Mouse (Mus musculus) lung, embryonic 16.5 days (tissue): ENCODE results near the gene Fancc. TPM values are rescaled to one million over a fixed set of nuclear protein-coding genes. Genes with fewer than 3 reads are reported as not detected.

ENCODE experiments used
- ATAC-seq: fragments of 200-750 bp; cut with Nextera tagmentation; 2 replicates; pipeline ENCODE4 v1.8.0; 2017; ENCODE audit warnings: low read depth, mild to moderate bottlenecking, moderate library complexity
- H3K27ac ChIP-seq: fragments of 300-500 bp; sonication (generic); 2 replicates; pipeline ENCODE4 v1.5.1; 2014; ENCODE audit warnings: mild to moderate bottlenecking, control low read depth, low read length
- H3K27me3 ChIP-seq: fragments of 300-500 bp; sonication (generic); 2 replicates; pipeline ENCODE4 v1.6.1; 2014; ENCODE audit warnings: low read depth, low read length, mixed read lengths; ENCODE audit not compliant: control insufficient read depth, insufficient read depth
- H3K36me3 ChIP-seq: fragments of 300-500 bp; sonication (generic); 2 replicates; pipeline ENCODE4 v1.6.1; 2014; ENCODE audit warnings: low read length; ENCODE audit not compliant: control insufficient read depth, insufficient read depth
- H3K4me1 ChIP-seq: fragments of 300-500 bp; sonication (generic); replicated peaks from 2 replicates; pipeline ENCODE4 v1.6.1; 2014; ENCODE audit warnings: low read length, mixed read lengths; ENCODE audit not compliant: control insufficient read depth, insufficient read depth
- H3K4me2 ChIP-seq: fragments of 300-500 bp; sonication (generic); 2 replicates; pipeline ENCODE4 v1.6.1; 2014; ENCODE audit warnings: low read depth, low read length, control low read depth
- H3K4me3 ChIP-seq: fragments of 300-500 bp; sonication (generic); 2 replicates; pipeline ENCODE4 v1.5.1; 2014; ENCODE audit warnings: mild to moderate bottlenecking, low read length, control low read depth
- H3K9ac ChIP-seq: fragments of 300-500 bp; sonication (generic); 2 replicates; pipeline ENCODE4 v1.6.1; 2014; ENCODE audit warnings: low read length, control low read depth
- H3K9me3 ChIP-seq: fragments of 300-500 bp; sonication (generic); 2 replicates; pipeline ENCODE4 v1.6.1; 2016; ENCODE audit warnings: low read length; ENCODE audit not compliant: control insufficient read depth
- WGBS: fragments of 180-500 bp; shearing (Covaris S2); extraction: QIAGEN DNeasy Blood & Tissue Kit; methylation state at CpG from one replicate; pipeline ENCODE4 v1.1.7; 2014; 5-methylcytosine and 5-hydroxymethylcytosine counted together
- polyA plus RNA-seq: library from polyadenylated mRNA; unstranded; fragments of >200 nt; fragmentation: Nextera tagmentation; extraction: Ambion mirVana; gene quantifications from 2 replicates; pipeline ENCODE4 v1.2.1, GENCODE M21; 2015

Gene Fancc
- polyA plus RNA-seq, 1 experiment from 2014 or later = 27.8 TPM

- H3K9me3 ChIP-seq = no peaks in the 10 kb centered on the region
- peak overlapping the region; percentile 42 for H3K9ac ChIP-seq
- ATAC-seq = peak; percentile 44
- H3K36me3 ChIP-seq = no peaks in the 10 kb centered on the region; the same call in 1 of the 2 replicates
- no peaks in the 10 kb centered on the region for H3K27me3 ChIP-seq
- peak overlapping the region; percentile 37 for H3K4me3 ChIP-seq
- 51% methylated on average over 5 of the region's 5 CpGs for WGBS
- peak overlapping the region; percentile 52 for H3K4me2 ChIP-seq
- H3K4me1 ChIP-seq = peaks cover 41% of the 10 kb centered on the region
- peak overlapping the region; percentile 87 for H3K27ac ChIP-seq
Measured at GRCm38 (mm10) chr13:63270191-63270590, 226.9 kb downstream of the Fancc start.

DNA sequence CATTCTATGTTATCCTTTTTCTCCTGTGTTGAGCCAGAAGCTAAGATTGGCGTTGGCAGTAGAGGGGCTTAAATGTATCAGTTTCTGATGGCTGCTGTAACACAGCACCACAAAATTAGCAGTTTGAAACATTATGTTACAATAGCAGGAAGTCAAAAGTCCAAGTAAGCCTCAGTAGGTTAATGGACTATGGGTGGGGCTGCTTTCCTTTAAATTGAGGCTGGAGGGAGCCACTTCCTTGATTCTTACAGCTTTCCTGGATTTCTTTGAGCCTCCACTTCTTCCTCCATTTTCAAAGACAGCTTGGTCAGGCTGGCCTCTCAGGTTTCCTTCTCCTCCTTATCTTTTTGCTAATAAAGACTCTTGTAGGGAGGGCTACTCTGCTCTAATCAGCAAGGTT lies 228.3 kb downstream of the Fancc start:
- no peak overlapping the region for H3K4me2 ChIP-seq
- no peaks in the 10 kb centered on the region for H3K9me3 ChIP-seq
- no peak for ATAC-seq
- H3K27me3 ChIP-seq = no peaks in the 10 kb centered on the region
- H3K9ac ChIP-seq = no peak overlapping the region
- H3K27ac ChIP-seq = peak overlapping the region; percentile 7; the same call in 1 of the 2 replicates
- 59% methylated on average over 1 of the region's 1 CpGs for WGBS
- H3K36me3 ChIP-seq = no peaks in the 10 kb centered on the region; the same call in none of the 2 replicates
- H3K4me1 ChIP-seq = peaks cover 34% of the 10 kb centered on the region
- H3K4me3 ChIP-seq = no peak overlapping the region

- Histone ChIP-seq H3K9me3 (no peaks in the 10 kb centered on the region), H3K9ac (no peak overlapping the region), H3K27ac (0 out of 2 replicates have a peak overlapping the region, but pooled peaks have one; percentile 6), H3K27me3 (no peaks in the 10 kb centered on the region), H3K4me1 (peaks cover 32% of the 10 kb centered on the region), H3K36me3 (no peaks in the 10 kb centered on the region; the same call in none of the 2 replicates), H3K4me2 (no peak overlapping the region), H3K4me3 (no peak overlapping the region)
- WGBS = 43% methylated on average over 4 of the region's 4 CpGs
- no peak for ATAC-seq
Measured at GRCm38 (mm10) chr13:63268371-63268770, 228.7 kb downstream of the Fancc start.

GRCm38 (mm10) chr13:63262168-63262957 lies 234.7 kb downstream of the Fancc start:
- H3K36me3 ChIP-seq = peaks cover 6% of the 10 kb centered on the region
- H3K4me1 ChIP-seq = peaks cover 40% of the 10 kb centered on the region
- no peak overlapping the region for H3K27ac ChIP-seq
- ATAC-seq = no peak
- H3K4me2 ChIP-seq = no peak overlapping the region
- no peak overlapping the region for H3K4me3 ChIP-seq
- no peaks in the 10 kb centered on the region for H3K9me3 ChIP-seq
- no peak overlapping the region for H3K9ac ChIP-seq
- WGBS = 88% methylated on average over 1 of the region's 1 CpGs
- no peaks in the 10 kb centered on the region for H3K27me3 ChIP-seq

GRCm38 (mm10) chr13:63261676-63262075 lies 235.4 kb downstream of the Fancc start:
- Histone ChIP-seq H3K4me1 (peaks cover 35% of the 10 kb centered on the region), H3K9ac (no peak overlapping the region), H3K27ac (peak overlapping the region; percentile 60; the same call in 1 of the 2 replicates), H3K9me3 (no peaks in the 10 kb centered on the region), H3K4me2 (no peak overlapping the region), H3K36me3 (peaks cover 9% of the 10 kb centered on the region), H3K27me3 (no peaks in the 10 kb centered on the region), H3K4me3 (no peak overlapping the region)
- WGBS = 95% methylated on average over 3 of the region's 3 CpGs
- ATAC-seq = no peak

DNA sequence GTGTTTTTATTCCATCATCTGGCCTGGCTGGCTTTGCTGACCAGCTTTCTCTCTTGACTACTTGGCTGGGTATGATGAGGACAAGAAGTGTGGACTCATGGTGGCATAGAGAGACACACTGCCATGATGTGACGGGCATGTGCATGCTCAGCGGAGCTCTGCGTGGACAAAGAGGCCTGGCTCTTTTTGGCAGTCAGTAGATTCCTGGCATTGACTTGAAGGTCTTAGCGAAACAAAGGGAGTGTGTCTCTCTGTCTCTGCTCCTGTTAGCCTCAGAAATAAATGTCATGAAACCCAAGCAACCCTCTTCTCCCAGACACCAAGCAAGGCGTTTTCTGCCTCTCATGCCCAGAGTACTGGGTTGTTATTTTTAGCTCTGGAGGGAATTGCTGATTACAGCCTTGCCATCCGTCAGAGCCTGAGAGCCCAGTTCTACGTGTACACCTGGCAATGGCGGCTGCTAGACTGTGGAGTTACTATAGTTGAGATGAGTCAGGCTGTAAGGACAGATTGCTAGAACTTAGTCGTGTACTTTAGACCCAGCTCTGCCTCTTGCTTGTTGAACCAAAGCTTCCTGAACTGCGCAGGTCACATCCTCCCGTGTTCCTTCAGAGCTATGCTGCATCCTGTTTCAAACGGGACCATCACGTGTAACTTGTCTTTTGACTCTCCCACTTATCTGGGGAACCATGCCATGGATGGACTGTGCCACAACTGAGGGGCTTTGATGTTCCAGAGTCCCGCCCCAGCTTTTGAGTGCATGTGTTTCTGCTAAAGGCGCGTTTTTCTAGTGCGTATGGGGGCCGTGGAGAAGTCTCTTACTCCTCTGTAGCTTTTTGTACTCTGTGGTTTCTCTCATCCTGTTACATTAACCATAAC lies 236.1 kb downstream of the Fancc start:
- peak overlapping the region; percentile 60 for H3K27ac ChIP-seq
- H3K4me2 ChIP-seq = no peak overlapping the region
- ATAC-seq = no peak
- H3K4me1 ChIP-seq = peaks cover 36% of the 10 kb centered on the region
- H3K9me3 ChIP-seq = no peaks in the 10 kb centered on the region
- H3K36me3 ChIP-seq = peaks cover 9% of the 10 kb centered on the region
- peak overlapping the region; percentile 42; the same call in 1 of the 2 replicates for H3K9ac ChIP-seq
- no peak overlapping the region for H3K4me3 ChIP-seq
- 51% methylated on average over 18 of the region's 18 CpGs for WGBS
- no peaks in the 10 kb centered on the region for H3K27me3 ChIP-seq

- Histone ChIP-seq H3K4me2 (no peak overlapping the region), H3K4me1 (peaks cover 45% of the 10 kb centered on the region), H3K27ac (peak overlapping the region; percentile 60; the same call in 1 of the 2 replicates), H3K4me3 (no peak overlapping the region), H3K9me3 (no peaks in the 10 kb centered on the region), H3K36me3 (peaks cover 9% of the 10 kb centered on the region), H3K27me3 (no peaks in the 10 kb centered on the region), H3K9ac (no peak overlapping the region)
- WGBS = 60% methylated on average over 4 of the region's 4 CpGs
- ATAC-seq = no peak
Measured at GRCm38 (mm10) chr13:63260133-63260532, 236.9 kb downstream of the Fancc start.

GRCm38 (mm10) chr13:63258671-63259070 lies 238.4 kb downstream of the Fancc start:
- no peak overlapping the region for H3K4me3 ChIP-seq
- H3K27me3 ChIP-seq = no peaks in the 10 kb centered on the region
- no peak overlapping the region for H3K4me2 ChIP-seq
- no peaks in the 10 kb centered on the region for H3K9me3 ChIP-seq
- peak overlapping the region; percentile 66 for H3K27ac ChIP-seq
- 79% methylated on average over 4 of the region's 4 CpGs for WGBS
- no peak for ATAC-seq
- peaks cover 9% of the 10 kb centered on the region for H3K36me3 ChIP-seq
- peaks cover 57% of the 10 kb centered on the region for H3K4me1 ChIP-seq
- no peak overlapping the region for H3K9ac ChIP-seq

- H3K9me3 ChIP-seq = no peaks in the 10 kb centered on the region
- peaks cover 61% of the 10 kb centered on the region for H3K4me1 ChIP-seq
- H3K4me3 ChIP-seq = no peak overlapping the region
- no peak overlapping the region for H3K9ac ChIP-seq
- peaks cover 9% of the 10 kb centered on the region for H3K36me3 ChIP-seq
- no peaks in the 10 kb centered on the region for H3K27me3 ChIP-seq
- WGBS = 52% methylated on average over 6 of the region's 6 CpGs
- peak overlapping the region; percentile 66; the same call in 1 of the 2 replicates for H3K27ac ChIP-seq
- peak; percentile 42 for ATAC-seq
- no peak overlapping the region for H3K4me2 ChIP-seq
Measured at GRCm38 (mm10) chr13:63258167-63258582, 238.9 kb downstream of the Fancc start.
